Mouse (Mus musculus): Measurements from ENCODE around the gene Cyb561d2.
"Not testable (repeated sequence)": the region's sequence is repeated elsewhere in the genome, so short reads cannot be mapped to it uniquely, and the experiment has no call there.

The Cyb561d2 gene

GRCm38 (mm10) chr9:107541474-107542351 is at the start of gene Cyb561d2, which contains the start of gene Nprl2:
Cyb561d2 (minus strand) TSS chr9:107542193.
Nprl2 (plus strand) TSS chr9:107542226.
- DNase-seq, result peak; percentile 94 to 95

- no peak for DNase-seq
Measured at GRCm38 (mm10) chr9:107590773-107591060, 48.7 kb upstream of the Cyb561d2 start.

GRCm38 (mm10) chr9:107590058-107590772 is 48.2 kb upstream of the Cyb561d2 start:
- no peak for DNase-seq

DNA sequence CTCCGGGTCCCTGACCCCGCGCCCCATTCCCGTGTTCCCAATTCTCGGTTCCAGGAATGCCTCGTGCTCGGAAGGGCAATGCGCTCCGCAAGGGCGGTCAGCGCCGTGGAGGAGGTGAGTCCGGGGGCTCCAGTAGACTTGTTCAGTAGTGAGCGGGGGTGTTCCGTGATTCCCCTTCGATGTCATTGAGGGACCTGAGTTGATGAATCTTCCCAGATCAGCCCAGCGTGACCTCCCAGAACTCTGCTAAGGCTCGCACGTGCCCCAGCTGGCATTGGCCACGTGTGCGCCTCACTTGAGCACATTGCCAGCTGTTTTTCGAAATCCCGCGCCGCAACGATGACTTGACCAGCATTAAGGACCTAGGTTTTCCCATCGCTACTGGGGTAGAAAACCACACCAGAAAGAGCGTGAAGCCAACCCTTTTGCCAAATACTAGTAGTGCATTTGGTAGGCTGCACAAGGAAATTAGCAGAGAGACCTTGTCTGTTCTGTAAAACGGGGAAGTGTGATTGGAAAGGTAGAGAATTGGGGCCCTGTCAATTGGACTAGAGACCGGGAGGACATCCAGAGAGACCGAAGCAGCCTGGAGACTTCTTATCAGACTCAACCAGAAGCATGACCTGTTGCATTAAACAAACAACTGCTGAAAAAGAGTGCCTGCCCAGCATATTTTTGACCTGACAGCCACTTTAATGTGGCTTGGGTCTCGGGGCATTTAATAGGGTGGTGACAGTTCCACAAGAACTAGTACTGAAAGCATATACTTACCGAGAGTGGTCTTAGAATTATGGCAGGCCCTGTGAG is 46.0 kb upstream of the Cyb561d2 start:
- DNase-seq, result no peak

DNA sequence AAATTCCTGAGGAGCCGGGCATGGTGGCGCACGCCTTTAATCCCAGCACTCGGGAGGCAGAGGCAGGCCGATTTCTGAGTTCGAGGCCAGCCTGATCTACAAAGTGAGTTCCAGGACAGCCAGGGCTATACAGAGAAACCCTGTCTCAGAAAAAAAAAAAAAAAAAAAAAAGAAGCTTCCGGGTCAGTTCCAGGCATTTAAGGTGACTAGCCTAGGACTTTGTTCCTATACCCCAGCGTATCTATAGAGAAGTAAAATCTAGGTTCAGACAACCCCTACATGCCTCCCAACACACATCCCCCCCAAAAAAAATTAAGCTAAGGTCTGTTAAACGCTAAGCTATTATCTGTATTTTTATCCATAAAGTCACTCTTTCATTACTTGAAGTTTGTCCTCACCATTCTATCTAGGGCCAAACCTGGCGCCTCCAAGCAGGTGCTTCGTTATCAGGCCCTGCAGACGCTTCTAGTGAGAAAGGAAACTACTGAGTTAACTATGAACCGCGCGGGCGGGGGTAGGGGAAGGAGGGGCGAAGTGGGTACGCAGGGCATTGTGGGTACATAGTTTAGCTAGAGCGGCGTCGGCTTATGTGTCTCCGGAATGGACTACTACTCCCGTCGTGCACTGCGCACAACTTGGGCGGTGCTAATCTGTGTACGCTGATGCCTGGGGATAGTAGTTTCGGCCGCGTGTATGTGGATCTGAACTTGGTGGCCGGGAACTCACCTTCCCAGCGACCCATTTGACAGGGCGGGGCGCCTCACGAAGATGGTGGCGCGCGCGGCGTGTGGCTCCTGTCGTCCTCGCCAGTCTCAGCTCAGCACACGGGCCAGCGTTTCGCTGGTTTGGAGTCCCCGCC is 45.2 kb upstream of the Cyb561d2 start, which contains the start of gene Ifrd2:
TSS of gene Ifrd2 (plus strand) at position 669 of the 859 bp plus-strand sequence.
- peak; percentile 98 to 99 for DNase-seq

DNA sequence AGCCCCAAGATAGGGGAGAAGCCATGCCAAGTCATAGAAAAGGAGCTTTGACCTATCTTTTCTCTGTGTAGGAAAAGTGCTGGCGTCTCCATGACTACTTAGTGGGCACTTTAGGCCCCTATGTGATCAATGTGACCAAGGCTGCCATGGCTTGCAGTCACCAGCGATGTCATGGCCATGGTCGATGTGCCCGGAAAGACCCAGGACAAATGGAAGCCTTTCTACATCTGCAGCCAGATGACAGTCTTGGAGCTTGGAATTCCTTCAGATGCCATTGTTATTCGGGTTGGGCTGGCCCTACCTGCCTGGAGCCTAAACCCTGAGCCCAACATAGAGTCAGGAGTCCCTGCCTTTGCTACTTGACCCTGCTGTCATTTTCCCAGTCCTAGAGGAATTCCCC is 44.5 kb upstream of the Cyb561d2 start:
- no peak for DNase-seq

DNA sequence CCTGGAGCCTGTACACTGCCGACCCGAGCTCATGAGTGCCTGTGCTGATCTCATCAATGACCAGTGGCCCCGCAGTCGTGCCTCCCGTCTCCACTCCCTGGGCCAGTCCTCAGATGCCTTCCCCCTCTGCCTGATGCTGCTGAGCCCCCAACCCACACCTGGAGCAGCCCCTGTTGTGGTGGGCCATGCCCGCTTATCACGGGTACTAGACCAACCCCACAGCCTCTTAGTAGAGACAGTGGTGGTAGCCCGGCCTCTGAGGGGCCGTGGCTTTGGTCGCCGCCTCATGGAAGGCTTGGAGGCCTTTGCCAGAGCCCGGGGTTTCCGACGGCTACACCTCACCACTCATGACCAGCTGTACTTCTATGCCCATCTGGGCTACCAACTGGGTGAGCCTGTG is 41.2 kb upstream of the Cyb561d2 start:
- DNase-seq, result no peak

- DNase-seq, result no peak
Measured at GRCm38 (mm10) chr9:107582509-107583062, 40.6 kb upstream of the Cyb561d2 start.

- DNase-seq, result no peak
Measured at GRCm38 (mm10) chr9:107581584-107581983, 39.6 kb upstream of the Cyb561d2 start.

GRCm38 (mm10) chr9:107580501-107581317 is 38.7 kb upstream of the Cyb561d2 start, which contains the start of gene Hyal3:
Hyal3 (plus strand) TSS chr9:107580818.
- peak; percentile 81 to 88 for DNase-seq

DNA sequence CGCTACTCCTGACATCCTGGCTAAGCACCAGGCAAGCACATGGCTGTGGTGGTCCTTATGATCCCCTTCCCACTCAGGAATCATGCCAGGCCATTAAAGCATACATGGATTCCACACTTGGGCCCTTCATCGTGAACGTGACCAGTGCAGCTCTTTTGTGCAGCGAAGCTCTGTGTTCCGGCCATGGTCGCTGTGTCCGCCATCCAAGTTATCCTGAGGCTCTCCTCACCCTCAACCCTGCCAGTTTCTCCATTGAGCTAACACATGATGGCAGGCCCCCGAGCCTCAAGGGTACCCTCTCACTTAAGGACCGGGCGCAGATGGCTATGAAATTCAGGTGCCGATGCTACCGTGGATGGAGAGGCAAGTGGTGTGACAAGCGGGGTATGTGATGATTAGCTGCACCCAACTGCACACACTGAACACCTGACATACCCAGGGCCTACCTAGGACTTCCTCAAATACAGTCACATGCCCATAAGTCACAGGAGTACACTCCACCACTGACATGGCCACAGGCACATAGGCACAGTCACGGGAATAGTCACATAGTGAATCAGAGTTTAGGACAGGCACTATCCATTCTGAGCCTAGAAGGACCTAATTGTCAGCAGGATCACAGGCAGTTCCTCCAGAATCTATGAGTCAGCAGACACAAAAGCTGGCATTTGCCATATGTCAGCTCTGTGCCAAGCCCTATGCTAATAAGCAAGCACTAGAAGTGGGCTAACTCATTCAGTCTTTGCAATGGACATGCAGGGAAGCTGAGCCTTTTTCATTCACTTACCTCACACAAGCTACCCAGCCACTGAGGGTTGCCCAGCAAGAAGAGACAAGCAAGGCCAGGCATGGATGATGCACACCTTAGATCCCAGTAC is 37.3 kb upstream of the Cyb561d2 start:
- no peak for DNase-seq

GRCm38 (mm10) chr9:107578587-107578986 is 36.6 kb upstream of the Cyb561d2 start, which contains the start of gene Naa80:
Naa80 (plus strand) TSS chr9:107578887.
- no peak for DNase-seq

- no peak for DNase-seq
Measured at GRCm38 (mm10) chr9:107577871-107578270, 35.9 kb upstream of the Cyb561d2 start.

- no peak for DNase-seq
Measured at GRCm38 (mm10) chr9:107576357-107577107, 34.5 kb upstream of the Cyb561d2 start, which contains the start of gene Hyal1. Hyal1 (plus strand) TSS chr9:107576927.

DNA sequence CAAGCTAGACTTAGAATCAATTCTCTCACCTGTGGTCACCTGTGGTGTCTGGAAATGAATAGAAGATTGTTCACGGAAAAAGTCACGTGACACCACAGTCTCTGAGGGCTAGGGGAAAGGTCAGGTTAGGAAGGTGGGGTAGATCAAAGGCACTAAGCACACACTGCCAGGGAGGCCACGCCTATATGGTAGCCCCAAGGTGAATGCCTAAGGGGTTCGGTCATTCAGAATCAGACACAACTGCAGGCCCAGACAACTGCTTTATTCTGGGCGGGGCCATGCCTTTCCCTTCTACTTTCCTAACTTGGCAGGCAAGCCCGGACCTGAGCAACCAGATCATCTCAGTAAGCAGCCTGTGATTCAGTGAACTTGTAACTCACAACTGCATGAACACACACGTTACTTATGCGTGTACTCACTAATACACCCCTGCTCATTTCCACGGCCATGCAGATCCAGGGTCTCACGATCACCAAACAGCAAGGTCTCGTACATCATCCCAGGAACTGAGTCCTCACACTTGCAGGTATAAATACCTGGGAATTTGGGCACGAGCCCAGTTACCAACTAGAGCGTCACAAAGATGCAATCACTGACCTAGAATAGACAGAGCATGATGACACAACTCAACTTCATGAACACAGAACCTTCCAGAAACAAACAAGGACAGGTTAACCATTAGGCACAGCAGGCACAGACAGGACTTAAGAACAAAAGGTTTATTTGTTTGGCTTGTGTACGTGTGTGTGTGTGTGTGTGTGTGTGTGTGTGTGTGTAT is 33.8 kb upstream of the Cyb561d2 start:
- no peak for DNase-seq

DNA sequence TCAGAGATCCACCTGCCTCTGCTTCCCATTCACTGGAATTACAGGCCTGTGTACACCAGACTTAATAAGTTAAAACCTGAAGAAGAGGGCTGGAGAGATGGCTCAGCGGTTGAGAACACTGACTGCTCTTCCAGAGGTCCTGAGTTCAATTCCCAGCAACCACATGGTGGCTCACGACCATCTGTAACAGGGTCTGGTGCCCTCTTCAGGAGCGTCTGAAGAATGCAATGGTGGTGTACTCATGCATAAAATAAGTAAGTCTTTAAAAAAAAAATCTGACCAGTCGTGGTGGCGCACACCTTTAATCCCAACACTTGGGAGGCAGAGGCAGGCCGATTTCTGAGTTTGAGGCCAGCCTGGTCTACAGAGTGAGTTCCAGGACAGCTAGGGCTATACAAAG is 31.8 kb upstream of the Cyb561d2 start:
- DNase-seq, result not testable (repeated sequence)

DNA sequence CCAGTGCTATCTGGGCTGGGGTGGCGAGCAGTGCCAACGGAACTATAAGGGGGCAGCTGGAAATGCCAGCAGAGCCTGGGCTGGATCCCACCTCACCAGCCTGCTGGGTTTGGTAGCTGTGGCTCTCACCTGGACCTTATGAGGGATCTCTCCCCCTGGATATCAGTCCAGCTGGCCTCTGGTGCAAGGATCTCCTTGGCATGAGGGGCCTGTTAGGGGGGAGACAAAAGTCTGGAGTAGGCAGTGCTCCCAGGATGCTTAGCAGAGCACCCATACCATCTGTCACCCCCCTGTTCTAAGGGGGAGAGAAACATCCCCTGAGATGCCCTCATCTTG is 30.3 kb upstream of the Cyb561d2 start:
- DNase-seq, result no peak

Data from thymus, adult 18-20 months (tissue).